Mouse (Mus musculus) C2C12 (cell line): ENCODE measurements around the gene Apaf1. TPM values are rescaled to one million over a fixed set of nuclear protein-coding genes. Genes with fewer than 3 reads are reported as not detected.
A peak's percentile ranks its signal among the peaks of the same experiment; 100 is the strongest.

Experiments used
- H3K27me3 ChIP-seq: one replicate; pipeline ENCODE4 v1.6.1; 2011; ENCODE audit not compliant: control insufficient read depth, insufficient read depth, insufficient read length
- H3K36me3 ChIP-seq: one replicate; pipeline ENCODE4 v1.6.1; 2011; ENCODE audit not compliant: control insufficient read depth, insufficient read depth
- H3K4me3 ChIP-seq: one replicate; pipeline ENCODE4 v1.5.1; 2011; ENCODE audit warnings: mild to moderate bottlenecking, control low read depth; ENCODE audit not compliant: poor library complexity, insufficient read depth, severe bottlenecking
- H3K79me2 ChIP-seq: one replicate; pipeline ENCODE4 v1.6.1; 2011; ENCODE audit not compliant: control insufficient read depth, insufficient read depth
- H3K79me3 ChIP-seq: one replicate; pipeline ENCODE4 v1.6.1; 2011; ENCODE audit warnings: low read depth, control low read depth
- H3ac ChIP-seq: one replicate; pipeline ENCODE3; 2011; ENCODE audit warnings: low read depth; ENCODE audit not compliant: control insufficient read depth, insufficient read length
- CEBPB ChIP-seq: IDR thresholded peaks from one replicate; pipeline ENCODE4 v1.6.1; 2011; ENCODE audit warnings: low read depth, mild to moderate bottlenecking, control low read depth, moderate library complexity
- CTCF ChIP-seq: IDR thresholded peaks from one replicate; pipeline ENCODE4 v1.5.1; 2011; ENCODE audit not compliant: control insufficient read depth, insufficient read depth, insufficient read length
- FOSL1 ChIP-seq: IDR thresholded peaks from one replicate; pipeline ENCODE4 v1.8.0; 2011; ENCODE audit warnings: mild to moderate bottlenecking, low read length; ENCODE audit not compliant: poor library complexity, insufficient read depth, severe bottlenecking
- MAX ChIP-seq: IDR thresholded peaks from one replicate; pipeline ENCODE4 v1.6.1; 2011; ENCODE audit warnings: mild to moderate bottlenecking, control low read depth
- MYOD1 ChIP-seq: IDR thresholded peaks from one replicate; pipeline ENCODE4 v1.6.1; 2011; ENCODE audit warnings: low read depth; ENCODE audit not compliant: control insufficient read depth, insufficient read length
- MYOG ChIP-seq: IDR thresholded peaks from one replicate; pipeline ENCODE4 v1.6.1; 2011; ENCODE audit not compliant: control insufficient read depth, insufficient read length; ENCODE audit errors: extremely low read depth
- USF1 ChIP-seq: IDR thresholded peaks from one replicate; pipeline ENCODE4 v1.6.1; 2011; ENCODE audit warnings: low read depth, mild to moderate bottlenecking, control low read depth, moderate library complexity
- polyA plus RNA-seq: library from polyadenylated mRNA; unstranded; fragments of >200 nt; fragmentation: generic; extraction: Trizol; gene quantifications from one replicate; pipeline ENCODE4 v1.2.1, GENCODE M21; 2012; ENCODE audit warnings: missing spikeins

The Apaf1 gene
- polyA plus RNA-seq, 1 experiment = 5.9 TPM

DNA sequence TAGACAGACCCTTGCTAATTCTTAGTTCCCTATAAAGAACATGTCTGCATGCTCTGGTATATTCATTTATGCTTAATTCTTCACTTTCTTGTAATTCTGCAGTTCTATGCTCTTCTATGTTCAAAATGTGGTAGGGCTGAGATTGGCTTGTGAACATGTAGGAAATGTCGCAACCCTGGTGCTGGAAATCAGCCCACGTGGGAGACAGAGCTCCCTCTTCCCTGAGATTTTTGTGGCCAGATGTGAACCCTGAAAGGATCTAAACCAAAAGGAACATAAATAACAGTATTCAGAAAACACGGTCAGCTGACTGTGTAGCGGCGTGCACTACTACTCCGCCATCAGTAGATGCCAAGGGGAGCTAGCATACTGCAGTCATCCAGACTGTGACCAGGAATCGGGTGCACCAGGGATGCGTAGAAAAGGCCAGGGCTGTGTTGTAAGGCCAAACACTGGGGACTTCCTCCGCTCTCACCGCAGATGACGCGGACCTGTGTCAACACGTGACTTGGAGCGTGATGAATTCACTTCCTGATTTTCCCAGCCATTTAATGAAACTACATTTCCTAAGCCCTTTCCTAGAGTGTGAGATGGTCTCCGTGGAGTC is 129.4 kb downstream of the Apaf1 start:
- no peak overlapping the region for H3ac ChIP-seq

DNA sequence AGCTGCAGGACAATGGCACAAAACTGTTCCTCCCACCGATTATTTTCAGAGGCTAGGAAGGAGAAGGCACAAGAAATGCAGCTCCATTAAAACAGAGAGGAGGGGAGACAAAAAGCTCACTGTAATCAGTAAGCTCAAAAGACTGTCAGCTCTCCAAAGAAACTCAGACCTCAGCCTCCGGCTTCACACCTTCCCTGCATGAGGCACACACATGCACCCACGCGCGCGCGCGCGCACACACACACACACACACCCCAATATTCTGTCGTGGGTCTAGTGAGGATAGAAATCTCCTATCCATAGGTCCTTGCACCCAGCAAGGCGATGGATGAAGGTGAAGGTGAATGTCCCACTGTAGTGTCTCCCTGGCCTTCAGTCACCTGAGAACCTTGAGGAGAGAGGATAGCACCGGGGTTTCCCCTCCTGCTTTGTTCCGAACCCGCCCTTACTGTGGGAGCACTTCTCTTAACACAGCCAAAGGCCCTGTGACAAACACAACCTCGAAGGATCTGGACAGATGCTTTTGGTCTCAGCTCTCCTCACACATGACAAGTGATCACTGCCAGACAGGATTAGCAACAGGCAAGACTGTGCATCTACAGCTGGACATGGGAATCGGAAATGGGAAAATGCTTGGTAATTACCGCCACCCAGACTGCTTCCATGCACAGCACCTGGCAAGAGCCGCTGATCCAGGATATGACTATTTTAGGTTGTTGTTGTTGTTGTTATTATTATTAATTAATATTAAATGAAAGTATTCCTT is 134.8 kb downstream of the Apaf1 start:
- TF ChIP-seq MYOD1 (no peak), MYOG (no peak), CTCF (no peak), USF1 (no peak), FOSL1 (no peak), CEBPB (no peak), MAX (no peak)
- Histone ChIP-seq H3K79me2 (no peaks in the 10 kb centered on the region), H3K79me3 (no peaks in the 10 kb centered on the region), H3K4me3 (no peak overlapping the region), H3K27me3 (peaks cover 3% of the 10 kb centered on the region), H3K36me3 (no peaks in the 10 kb centered on the region), H3ac (no peak overlapping the region)

More for the DNA sequence above, 129.4 kb downstream of the Apaf1 start:
- no peaks in the 10 kb centered on the region for H3K79me3 ChIP-seq
- H3K79me2 ChIP-seq = no peaks in the 10 kb centered on the region
- no peak for TF ChIP-seq MYOD1
- TF ChIP-seq CTCF = no peak
- no peak for TF ChIP-seq MAX
- peak; percentile 63 for TF ChIP-seq USF1
- TF ChIP-seq FOSL1 = no peak
- peak; percentile 47 for TF ChIP-seq CEBPB
- TF ChIP-seq MYOG = no peak
- no peak overlapping the region for H3K4me3 ChIP-seq
- H3K36me3 ChIP-seq = no peaks in the 10 kb centered on the region
- H3K27me3 ChIP-seq = no peaks in the 10 kb centered on the region

DNA sequence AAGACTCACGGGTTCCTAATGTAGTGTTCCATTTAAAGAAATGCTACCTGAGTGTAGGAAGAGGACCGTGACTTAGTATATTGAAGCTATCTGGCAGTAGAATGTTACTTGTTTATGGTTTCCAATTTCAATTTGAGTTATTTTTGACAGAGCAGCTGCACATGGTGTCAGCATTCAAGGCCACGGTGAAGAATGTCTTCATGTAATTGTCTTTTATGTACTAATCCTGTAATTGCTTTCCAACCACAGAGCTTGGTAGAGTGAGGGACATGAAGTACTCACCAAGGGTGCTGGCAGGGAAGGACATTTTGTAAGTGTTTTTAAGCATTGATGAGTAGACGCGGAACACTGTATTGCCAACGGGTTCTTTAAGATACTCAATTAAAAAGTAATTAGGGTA is 135.5 kb downstream of the Apaf1 start:
- H3K36me3 ChIP-seq = no peaks in the 10 kb centered on the region
- no peaks in the 10 kb centered on the region for H3K79me2 ChIP-seq
- no peaks in the 10 kb centered on the region for H3K79me3 ChIP-seq
- TF ChIP-seq MAX = no peak
- TF ChIP-seq CTCF = no peak
- TF ChIP-seq FOSL1 = no peak
- no peak for TF ChIP-seq USF1
- no peak for TF ChIP-seq MYOD1
- TF ChIP-seq MYOG = no peak
- TF ChIP-seq CEBPB = no peak
- H3K27me3 ChIP-seq = peaks cover 3% of the 10 kb centered on the region
- H3ac ChIP-seq = no peak overlapping the region
- no peak overlapping the region for H3K4me3 ChIP-seq

DNA sequence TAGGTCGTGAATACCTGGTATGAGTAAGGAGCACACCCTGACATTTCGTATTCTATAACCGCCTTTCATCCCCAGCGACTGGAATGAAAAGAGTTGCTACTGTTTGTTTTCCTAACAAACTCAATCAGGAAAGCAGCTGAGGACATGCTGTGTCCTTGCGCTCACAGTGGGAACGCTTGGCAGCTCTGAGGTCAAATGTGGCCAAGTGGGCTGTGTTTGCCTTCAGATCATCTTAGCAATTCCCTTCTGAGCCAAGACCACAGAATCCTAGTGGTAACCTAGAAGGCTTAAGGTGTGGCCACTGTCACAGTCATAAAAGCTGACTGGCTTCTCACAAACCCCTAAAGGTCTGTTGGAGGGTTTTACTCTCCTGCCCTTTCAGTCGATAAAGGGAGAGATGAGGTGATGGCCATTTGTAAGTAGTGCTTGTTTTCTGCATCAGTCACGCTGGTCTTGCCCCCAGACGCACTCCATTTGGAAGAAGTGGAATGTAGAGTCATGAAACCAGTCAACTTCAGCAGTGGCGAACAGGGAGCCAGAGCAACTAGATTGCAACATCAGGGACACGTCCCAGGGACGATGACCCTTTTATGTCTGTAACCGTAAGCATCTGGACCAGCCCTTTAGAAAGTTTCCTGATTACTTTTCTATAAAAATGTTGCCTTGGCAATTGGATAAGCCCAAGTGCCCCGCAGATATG is 140.4 kb downstream of the Apaf1 start:
- Histone ChIP-seq H3K4me3 (no peak overlapping the region), H3ac (no peak overlapping the region), H3K79me3 (no peaks in the 10 kb centered on the region), H3K36me3 (no peaks in the 10 kb centered on the region), H3K79me2 (no peaks in the 10 kb centered on the region), H3K27me3 (peaks cover 15% of the 10 kb centered on the region)
- TF ChIP-seq MYOD1 = no peak
- TF ChIP-seq MYOG = no peak
- no peak for TF ChIP-seq CTCF

DNA sequence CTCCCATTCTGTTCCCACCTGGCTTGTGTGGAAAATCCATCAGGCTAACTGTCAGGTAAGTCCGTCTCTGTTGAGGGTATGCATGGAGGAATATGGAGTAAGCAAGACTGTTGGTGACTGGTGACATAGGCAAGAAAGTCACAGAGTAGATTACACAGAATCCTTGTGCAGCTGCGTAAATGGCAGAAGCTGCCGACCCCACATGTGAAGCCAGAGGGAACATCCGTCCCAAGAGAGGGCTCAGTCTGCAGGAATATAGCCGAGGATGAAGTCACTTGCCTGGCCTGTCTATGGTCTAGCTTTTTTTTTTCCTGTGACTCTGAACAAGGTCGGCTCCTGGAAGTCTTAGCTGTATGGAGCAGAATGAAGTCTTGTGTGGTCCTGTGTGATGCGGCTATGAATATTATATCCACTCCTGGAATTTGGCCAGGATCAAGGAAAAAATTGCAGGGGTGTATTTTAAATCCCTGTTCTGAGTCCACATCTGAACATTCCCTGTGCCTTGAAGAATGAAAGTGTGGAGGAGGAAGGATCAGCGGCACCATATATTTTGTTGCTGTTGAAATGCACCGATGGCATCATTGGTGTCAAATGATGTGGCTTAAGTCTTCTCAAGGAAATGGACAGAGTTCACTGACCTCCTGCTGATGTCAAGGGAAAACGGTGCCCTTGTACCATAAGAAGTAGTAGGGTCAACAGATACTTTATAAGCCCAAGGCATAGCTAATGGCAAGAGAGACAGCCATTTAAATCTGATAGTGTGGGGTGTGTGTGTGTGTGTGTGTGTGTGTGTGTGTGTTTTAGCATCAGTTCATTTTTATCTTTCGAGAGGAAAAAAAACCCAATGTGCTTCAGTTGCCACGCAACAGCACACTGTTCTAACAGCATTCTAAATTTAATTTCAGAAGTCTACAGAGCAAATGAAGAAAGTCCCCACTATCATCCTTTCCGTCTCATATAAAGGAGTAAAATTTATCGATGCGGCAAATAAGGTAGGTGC is 141.7 kb downstream of the Apaf1 start:
- no peaks in the 10 kb centered on the region for H3K79me3 ChIP-seq
- H3K4me3 ChIP-seq = no peak overlapping the region
- H3K27me3 ChIP-seq = peaks cover 15% of the 10 kb centered on the region
- no peaks in the 10 kb centered on the region for H3K36me3 ChIP-seq
- no peak overlapping the region for H3ac ChIP-seq
- TF ChIP-seq CTCF (no peak), CEBPB (no peak), MAX (no peak), MYOG (no peak), MYOD1 (no peak), USF1 (no peak), FOSL1 (no peak)
- no peaks in the 10 kb centered on the region for H3K79me2 ChIP-seq

Other genes starting within 250 kb of the Apaf1 start
- 12.3 TPM for gene Ikbip, start 170 bp upstream of the Apaf1 start, polyA plus RNA-seq
- gene Slc25a3, start 41.3 kb upstream of the Apaf1 start, polyA plus RNA-seq = 722 TPM
- gene Tmpo, start 98.5 kb upstream of the Apaf1 start, polyA plus RNA-seq = 113 TPM